Mouse (Mus musculus): ENCODE results near the gene Alox12b.

The Alox12b gene

GRCm38 (mm10) chr11:69156800-69157199 is at the start of gene Alox12b:
Gene Alox12b, plus strand, starts transcription at chr11:69156989.
- DNase-seq (ENCODE audit: low spot score), result no peak

- no peak for DNase-seq (ENCODE audit: low spot score)
Measured at GRCm38 (mm10) chr11:69107676-69108075, 49.1 kb upstream of the Alox12b start.

GRCm38 (mm10) chr11:69108223-69108622 is 48.6 kb upstream of the Alox12b start:
- DNase-seq (ENCODE audit: low spot score), result no peak

GRCm38 (mm10) chr11:69109032-69109900 is 47.5 kb upstream of the Alox12b start:
- no peak for DNase-seq (ENCODE audit: low spot score)

GRCm38 (mm10) chr11:69110319-69111046 is 46.3 kb upstream of the Alox12b start:
- peak; percentile 79 for DNase-seq (ENCODE audit: low spot score)

- no peak for DNase-seq (ENCODE audit: low spot score)
Measured at GRCm38 (mm10) chr11:69111051-69111810, 45.6 kb upstream of the Alox12b start.

GRCm38 (mm10) chr11:69111865-69112264 is 44.9 kb upstream of the Alox12b start:
- no peak for DNase-seq (ENCODE audit: low spot score)

- no peak for DNase-seq (ENCODE audit: low spot score)
Measured at GRCm38 (mm10) chr11:69114018-69114417, 42.8 kb upstream of the Alox12b start.

GRCm38 (mm10) chr11:69114621-69115020 is 42.2 kb upstream of the Alox12b start:
- no peak for DNase-seq (ENCODE audit: low spot score)

GRCm38 (mm10) chr11:69116843-69117242 is 39.9 kb upstream of the Alox12b start:
- no peak for DNase-seq (ENCODE audit: low spot score)

- DNase-seq (ENCODE audit: low spot score), result no peak
Measured at GRCm38 (mm10) chr11:69117737-69118695, 38.8 kb upstream of the Alox12b start.

- peak; percentile 50 for DNase-seq (ENCODE audit: low spot score)
Measured at GRCm38 (mm10) chr11:69118765-69119164, 38.0 kb upstream of the Alox12b start.

- DNase-seq (ENCODE audit: low spot score), result no peak
Measured at GRCm38 (mm10) chr11:69119446-69120155, 37.2 kb upstream of the Alox12b start.

- DNase-seq (ENCODE audit: low spot score), result no peak
Measured at GRCm38 (mm10) chr11:69120221-69121000, 36.4 kb upstream of the Alox12b start, which contains the start of gene Hes7. Gene Hes7, plus strand, starts transcription at chr11:69120404.

- DNase-seq (ENCODE audit: low spot score), result no peak
Measured at GRCm38 (mm10) chr11:69121001-69121740, 35.6 kb upstream of the Alox12b start.

- DNase-seq (ENCODE audit: low spot score), result no peak
Measured at GRCm38 (mm10) chr11:69121741-69122335, 35.0 kb upstream of the Alox12b start.

GRCm38 (mm10) chr11:69122336-69122951 is 34.3 kb upstream of the Alox12b start, which contains the start of gene 9130213A22Rik:
Gene 9130213A22Rik, minus strand, starts transcription at chr11:69122589.
- peak; percentile 85 for DNase-seq (ENCODE audit: low spot score)
